Mouse (Mus musculus): ENCODE measurements around the gene Nav3.

DNA sequence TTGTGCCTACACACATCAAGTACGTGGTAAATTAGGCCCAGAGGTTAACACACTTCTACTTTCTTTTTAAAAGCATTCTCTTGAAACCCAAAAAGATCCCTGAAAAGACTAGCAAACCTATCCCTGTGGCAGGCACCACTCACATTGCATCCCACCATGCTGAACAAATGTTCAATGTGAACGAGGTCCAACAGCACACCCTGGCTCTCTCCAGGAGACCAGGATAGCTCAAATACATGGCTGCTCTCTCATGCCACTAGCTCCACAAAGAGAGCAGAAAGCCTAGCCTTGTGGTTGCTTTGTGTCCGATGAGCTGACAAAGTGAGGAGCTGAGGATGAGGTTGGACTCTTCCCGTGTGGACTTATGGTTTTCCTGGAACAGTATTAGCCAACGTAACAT, 249.6 kb downstream of the Nav3 start:
- TF ChIP-seq CTCF (IDR thresholded peaks at IDR 0.05; ENCODE audit: low read depth): no peak
- no peak for TF ChIP-seq EP300 (IDR thresholded peaks at IDR 0.05; ENCODE audit: low read depth)
